Mouse (Mus musculus) heart, adult 2 months (tissue): ENCODE measurements around the gene Tipin. TPM values are rescaled to one million over a fixed set of nuclear protein-coding genes. Genes with fewer than 3 reads are reported as not detected.

Experiments
- DNase-seq, 2 experiments: peaks; one replicate each; pipeline ENCODE4 v3.0.0; 2021
- H3K27ac ChIP-seq: fragments of 200-600 bp; 2 replicates; pipeline ENCODE4 v1.8.1; 2022
- H3K27me3 ChIP-seq: fragments of 200-500 bp; 2 replicates; pipeline ENCODE4 v1.6.1; 2012; ENCODE audit warnings: mild to moderate bottlenecking, low read length, inconsistent platforms, mixed read lengths; ENCODE audit not compliant: control insufficient read depth, insufficient read depth
- H3K36me3 ChIP-seq: fragments of 200-500 bp; 2 replicates; pipeline ENCODE4 v1.6.1; 2012; ENCODE audit warnings: low read length, inconsistent platforms; ENCODE audit not compliant: control insufficient read depth, insufficient read depth
- H3K4me1 ChIP-seq: fragments of 200-500 bp; 2 replicates; pipeline ENCODE4 v1.6.1; 2011; ENCODE audit warnings: low read length; ENCODE audit not compliant: control insufficient read depth, insufficient read depth
- H3K4me3 ChIP-seq: fragments of 200-600 bp; 2 replicates; pipeline ENCODE4 v1.8.1; 2022
- H3K79me2 ChIP-seq: fragments of 200-500 bp; replicated peaks from 2 replicates; pipeline ENCODE4 v1.6.1; 2012; ENCODE audit warnings: mild to moderate bottlenecking, inconsistent platforms, low read length, moderate library complexity, mixed read lengths; ENCODE audit not compliant: control insufficient read depth, insufficient read depth
- H3K9ac ChIP-seq: fragments of 200-500 bp; 2 replicates; pipeline ENCODE4 v1.6.1; 2012; ENCODE audit warnings: low read depth, mild to moderate bottlenecking, control low read depth, inconsistent platforms, low read length, mixed read lengths
- CTCF ChIP-seq: fragments of 200-600 bp; IDR thresholded peaks from 2 replicates; pipeline ENCODE4 v1.8.1; 2022; ENCODE audit warnings: antibody characterized with exemption, mild to moderate bottlenecking, moderate library complexity
- EP300 ChIP-seq: fragments of 200-500 bp; IDR thresholded peaks from 2 replicates; pipeline ENCODE4 v1.6.1; 2011; ENCODE audit warnings: low read depth, low read length, control low read depth; ENCODE audit not compliant: insufficient read depth
- POLR2A ChIP-seq: fragments of 200-500 bp; IDR thresholded peaks from 2 replicates; pipeline ENCODE4 v1.6.1; 2011; ENCODE audit warnings: mild to moderate bottlenecking, low read depth, low read length, control low read depth; ENCODE audit not compliant: insufficient read depth
- WGBS: fragments of 180-500 bp; shearing (Covaris S2); methylation state at CpG from one replicate; pipeline ENCODE4 v1.1.7; 2018; 5-methylcytosine and 5-hydroxymethylcytosine counted together
- intact Hi-C: fragments of 180-260 bp; cut with DNase I; formaldehyde crosslinking; loops from one replicate; pipeline ENCODE4 v1.15.1; 2025
- polyA plus RNA-seq: library from polyadenylated mRNA; depleted of rRNA; stranded (reverse); fragments of >200 nt; gene quantifications from 2 replicates; pipeline ENCODE4 v1.2.3, GENCODE M21; 2012
- total RNA-seq, 2 experiments: library from RNA; stranded (reverse); gene quantifications; 2 replicates each; pipeline ENCODE4 v1.2.3; 2021

The Tipin gene
- total and polyA plus RNA-seq, 3 experiments: 3.8 to 9.3 (median 9.2) TPM

DNA sequence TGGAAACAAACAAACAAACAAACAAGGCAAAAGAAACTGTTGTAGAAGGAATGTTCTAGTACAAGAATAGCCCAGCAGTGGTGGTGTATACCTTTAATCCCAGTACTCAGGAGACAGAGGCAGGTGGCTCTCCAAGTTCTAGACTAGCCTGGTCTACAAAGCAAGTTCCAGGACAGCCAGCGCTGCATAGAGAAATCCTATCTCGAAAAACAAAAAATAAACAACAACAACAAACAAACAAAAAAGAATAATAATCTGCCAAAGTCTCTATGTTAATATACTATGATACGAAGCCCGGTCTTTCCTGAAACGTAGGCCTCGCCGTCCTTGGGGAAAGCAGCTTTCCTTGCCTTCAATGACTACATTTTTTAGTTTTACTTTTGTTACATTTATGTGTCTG lies 45.3 kb upstream of the Tipin start:
- 97% methylated on average over 7 of the region's 7 CpGs for WGBS

DNA sequence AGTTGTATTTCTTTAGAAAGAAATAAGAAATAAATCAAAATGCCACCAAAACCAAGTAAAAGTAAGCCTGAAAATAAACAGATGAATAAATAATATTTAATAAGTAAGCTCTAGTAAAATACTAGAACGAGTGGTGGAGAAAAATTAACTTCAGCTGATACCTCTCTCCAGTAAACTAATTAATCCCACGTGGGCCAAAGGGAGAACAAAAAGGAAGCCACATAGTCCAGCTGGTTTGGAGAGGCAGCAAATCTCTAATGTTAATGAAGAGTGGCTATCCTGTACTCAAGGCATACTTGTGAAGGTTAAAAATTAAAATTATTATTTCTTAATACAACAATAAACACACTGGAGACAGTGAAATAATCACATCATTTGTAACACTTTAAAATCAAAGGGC lies 41.3 kb upstream of the Tipin start:
- Histone ChIP-seq H3K36me3 (no peaks in the 10 kb centered on the region), H3K79me2 (peaks cover 7% of the 10 kb centered on the region), H3K4me1 (peaks cover 2% of the 10 kb centered on the region), H3K27ac (no peak overlapping the region), H3K9ac (no peak overlapping the region), H3K4me3 (no peak overlapping the region), H3K27me3 (no peaks in the 10 kb centered on the region)
- no peak for TF ChIP-seq EP300
- no peak for TF ChIP-seq CTCF
- no peak for TF ChIP-seq POLR2A
- 38% methylated on average over 2 of the region's 2 CpGs for WGBS
- DNase-seq: no peak
- intact Hi-C loops: no loop called here

More for the DNA sequence above, 45.3 kb upstream of the Tipin start:
- no peak for DNase-seq
- Histone ChIP-seq H3K36me3 (peaks cover 10% of the 10 kb centered on the region), H3K4me1 (peaks cover 10% of the 10 kb centered on the region), H3K27me3 (no peaks in the 10 kb centered on the region), H3K27ac (no peak overlapping the region), H3K4me3 (no peak overlapping the region), H3K9ac (no peak overlapping the region), H3K79me2 (peaks cover 2% of the 10 kb centered on the region; the same call in 1 of the 2 replicates)
- no peak for TF ChIP-seq CTCF
- intact Hi-C loops: no loop called here

DNA sequence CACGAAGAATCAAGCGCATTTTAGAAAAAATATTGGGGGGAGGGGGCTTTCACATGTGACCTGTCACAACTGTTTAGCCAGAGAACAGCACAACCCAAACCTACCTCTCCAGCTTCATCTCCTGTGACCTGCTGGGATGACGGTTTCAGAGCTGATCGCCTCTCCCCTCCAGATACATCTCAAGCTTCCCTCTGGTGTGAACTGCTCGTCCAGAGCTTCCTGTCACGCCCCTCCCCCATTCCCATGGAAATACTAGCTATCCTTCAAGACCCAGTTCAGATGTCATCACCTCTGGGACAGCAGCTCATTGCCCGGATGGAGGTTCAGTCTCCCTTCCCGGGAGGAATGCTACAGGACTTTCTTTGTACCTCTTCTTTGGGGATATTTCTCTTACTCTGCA lies 40.7 kb upstream of the Tipin start:
- Histone ChIP-seq H3K4me3 (no peak overlapping the region), H3K27ac (no peak overlapping the region)

DNA sequence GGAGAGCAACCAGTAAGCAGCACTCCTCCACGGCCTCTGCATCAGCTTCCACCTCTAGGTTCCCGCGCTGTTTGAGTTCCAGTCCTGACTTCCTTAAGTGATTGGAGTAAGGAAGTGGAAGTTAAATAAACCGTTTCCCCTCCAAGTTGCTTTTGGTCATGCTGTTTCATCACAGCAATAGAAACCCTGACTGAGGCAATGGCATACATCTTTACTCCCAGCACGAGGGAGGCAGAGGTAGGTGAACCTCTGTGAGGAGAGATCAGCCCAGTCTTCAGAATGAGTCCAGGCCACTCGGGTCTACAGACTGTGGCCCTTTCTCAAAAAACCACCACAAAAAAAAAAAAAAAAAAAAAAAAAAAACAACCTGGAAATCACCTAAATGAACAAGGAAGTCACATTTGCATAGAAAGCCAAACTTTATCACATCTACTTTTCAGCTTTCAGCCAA lies 39.0 kb upstream of the Tipin start:
- no peak for DNase-seq
- H3K9ac ChIP-seq: no peak overlapping the region
- intact Hi-C loops: no loop called here
- WGBS: 45% methylated on average over 6 of the region's 6 CpGs
- no peak for TF ChIP-seq POLR2A
- no peak for TF ChIP-seq EP300
- TF ChIP-seq CTCF: no peak
- peaks cover 9% of the 10 kb centered on the region for H3K79me2 ChIP-seq
- H3K4me3 ChIP-seq: no peak overlapping the region
- no peak overlapping the region for H3K27ac ChIP-seq
- no peaks in the 10 kb centered on the region for H3K27me3 ChIP-seq
- H3K4me1 ChIP-seq: peaks cover 2% of the 10 kb centered on the region
- no peaks in the 10 kb centered on the region; the same call in 1 of the 2 replicates for H3K36me3 ChIP-seq

More for the DNA sequence above, 40.7 kb upstream of the Tipin start:
- no peaks in the 10 kb centered on the region; the same call in 1 of the 2 replicates for H3K36me3 ChIP-seq
- TF ChIP-seq CTCF: no peak
- no peaks in the 10 kb centered on the region for H3K27me3 ChIP-seq
- intact Hi-C loops: no loop called here
- H3K79me2 ChIP-seq: peaks cover 7% of the 10 kb centered on the region
- H3K4me1 ChIP-seq: peaks cover 2% of the 10 kb centered on the region
- WGBS: 26% methylated on average over 8 of the region's 8 CpGs
- DNase-seq: peak; percentile 20 to 25
- no peak overlapping the region for H3K9ac ChIP-seq

DNA sequence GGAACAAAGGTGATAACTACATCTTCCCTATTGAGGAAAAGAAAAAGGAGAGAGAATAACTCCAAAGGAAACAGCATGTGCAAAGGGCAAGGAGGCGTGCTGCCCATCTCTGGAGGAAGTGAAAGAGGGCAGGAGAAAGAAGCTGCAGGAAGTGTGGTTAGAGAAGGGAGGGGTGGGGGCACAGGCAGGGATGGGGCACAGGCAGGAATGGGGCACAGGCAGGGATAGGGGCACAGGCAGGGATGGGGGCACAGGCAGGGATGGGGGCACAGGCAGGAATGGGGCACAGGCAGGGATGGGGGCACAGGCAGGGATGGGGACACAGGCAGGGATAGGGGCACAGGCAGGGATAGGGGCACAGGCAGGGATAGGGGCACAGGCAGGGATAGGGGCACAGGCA lies 32.0 kb upstream of the Tipin start:
- no peak overlapping the region for H3K9ac ChIP-seq
- no peak overlapping the region for H3K4me3 ChIP-seq
- peaks cover 3% of the 10 kb centered on the region for H3K4me1 ChIP-seq
- H3K27me3 ChIP-seq: no peaks in the 10 kb centered on the region
- H3K36me3 ChIP-seq: peaks cover 10% of the 10 kb centered on the region
- no peak for TF ChIP-seq POLR2A
- no peak for TF ChIP-seq CTCF
- TF ChIP-seq EP300: no peak
- WGBS: 55% methylated on average over 1 of the region's 1 CpGs
- no peak overlapping the region for H3K27ac ChIP-seq
- H3K79me2 ChIP-seq: peaks cover 7% of the 10 kb centered on the region
- DNase-seq: no peak
- intact Hi-C loops: no loop called here

DNA sequence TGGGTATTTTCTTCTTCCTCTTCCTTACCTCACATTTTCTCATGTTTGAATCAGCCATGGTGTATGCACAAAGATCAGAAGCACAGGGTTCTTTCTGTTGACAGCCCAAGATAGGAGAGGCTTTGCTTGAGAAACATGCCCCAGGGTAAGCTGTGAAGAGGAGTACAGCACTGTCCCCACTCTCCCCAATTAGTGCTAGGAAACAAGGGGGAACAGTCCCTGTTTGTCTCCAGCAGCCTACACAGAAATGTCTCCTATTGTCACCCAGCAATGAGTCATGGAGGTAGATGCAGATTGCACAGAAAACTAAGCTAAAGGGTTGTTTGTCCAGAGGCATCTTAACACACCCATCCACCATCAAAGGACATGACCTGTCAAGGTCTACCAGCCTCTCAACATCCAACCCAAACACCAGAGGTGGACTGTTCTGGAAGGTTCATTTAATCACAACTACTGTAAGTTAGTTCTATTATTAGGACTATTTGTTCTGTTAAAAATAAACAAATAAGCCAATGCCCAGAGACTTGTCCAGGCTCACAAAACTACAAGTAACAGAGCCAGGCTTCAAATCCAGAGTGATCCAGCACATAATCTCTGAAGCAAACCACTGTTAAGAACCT lies 31.2 kb upstream of the Tipin start:
- no peak overlapping the region; the same call in 1 of the 2 replicates for H3K9ac ChIP-seq
- intact Hi-C loops: no loop called here
- peaks cover 3% of the 10 kb centered on the region for H3K4me1 ChIP-seq
- H3K79me2 ChIP-seq: peaks cover 4% of the 10 kb centered on the region
- no peaks in the 10 kb centered on the region for H3K27me3 ChIP-seq
- no peak for DNase-seq
- peaks cover 10% of the 10 kb centered on the region for H3K36me3 ChIP-seq
- H3K27ac ChIP-seq: no peak overlapping the region
- TF ChIP-seq EP300 (no peak), CTCF (no peak), POLR2A (no peak)
- no peak overlapping the region for H3K4me3 ChIP-seq
